Mouse (Mus musculus): ENCODE results near the gene Naa38.

- no peak for TF ChIP-seq POLR2A (IDR thresholded peaks at IDR 0.05; ENCODE audit: borderline replicate concordance, insufficient read depth, low read length)
- TF ChIP-seq CTCF (IDR thresholded peaks at IDR 0.05; ENCODE audit: borderline replicate concordance, insufficient read depth, low read depth, low read length), result no peak
These were observed 29.0 kb upstream of the Naa38 start for GRCm38 (mm10) chr11:69366157-69366854.

Data from cerebellum, adult 2 months (tissue).